Mouse (Mus musculus) testis, postnatal 10 days (tissue): ENCODE results near the gene S100a8.

Source experiments
- DNase-seq: peaks from one replicate; pipeline ENCODE4 v3.0.0; 2021; ENCODE audit warnings: low spot score

The S100a8 gene

DNA sequence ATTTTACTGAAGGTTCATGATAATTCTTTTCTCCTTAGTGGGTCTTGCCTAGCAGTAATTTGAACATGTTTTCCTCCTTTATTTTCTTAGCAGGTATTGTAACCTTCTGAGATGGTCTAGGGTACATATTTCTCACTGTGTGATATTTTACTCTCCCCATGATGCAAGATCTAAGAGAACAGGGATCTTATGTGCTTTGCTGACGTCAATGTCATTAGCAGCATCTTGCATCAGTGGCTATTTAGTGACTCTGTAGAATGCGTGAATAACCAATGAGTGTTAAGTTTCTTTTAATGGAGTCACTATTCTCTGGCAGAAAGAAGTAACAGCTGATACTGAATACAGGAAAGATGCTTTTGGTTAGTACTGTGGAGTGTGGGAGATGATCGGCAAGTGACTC lies 15.2 kb downstream of the S100a8 start:
- no peak for DNase-seq

DNA sequence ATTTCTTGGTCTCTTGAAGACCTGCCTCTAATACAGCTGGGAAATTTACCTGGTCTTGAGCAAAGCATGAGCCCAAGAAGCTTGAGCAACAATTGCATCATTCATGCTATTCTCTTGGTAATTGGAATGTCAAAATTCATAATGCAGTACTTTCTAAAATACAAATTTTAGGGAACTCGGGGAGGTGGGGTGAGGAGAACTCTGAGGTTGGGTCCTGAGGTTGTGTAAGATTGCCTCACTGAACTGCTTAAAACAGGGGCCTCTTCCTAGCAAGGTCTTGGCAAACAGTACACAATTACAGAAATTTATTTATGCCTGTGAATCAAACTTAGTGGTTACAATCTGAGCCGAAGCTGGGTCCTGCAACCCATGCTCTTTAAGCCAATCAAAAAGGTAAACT lies 18.1 kb downstream of the S100a8 start:
- no peak for DNase-seq

DNA sequence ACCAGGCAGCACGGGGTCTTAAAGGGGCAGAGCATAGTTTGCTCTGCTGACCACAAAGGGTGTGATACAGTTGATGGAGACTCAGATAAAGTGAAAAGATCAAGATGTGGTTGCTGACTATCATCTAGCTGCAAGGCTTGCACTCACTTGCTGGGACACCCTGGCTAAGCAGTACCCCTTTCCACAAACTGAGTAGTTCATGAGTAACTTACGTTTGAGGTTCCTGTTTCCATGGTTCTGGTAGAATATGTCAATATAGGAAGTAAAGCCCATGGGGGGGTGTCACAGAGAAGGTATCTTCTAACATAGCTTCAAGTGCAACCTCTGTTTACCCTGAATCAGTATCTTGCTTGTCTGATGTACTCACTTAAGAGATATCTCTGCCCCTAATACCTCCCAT lies 24.7 kb downstream of the S100a8 start:
- no peak for DNase-seq

DNA sequence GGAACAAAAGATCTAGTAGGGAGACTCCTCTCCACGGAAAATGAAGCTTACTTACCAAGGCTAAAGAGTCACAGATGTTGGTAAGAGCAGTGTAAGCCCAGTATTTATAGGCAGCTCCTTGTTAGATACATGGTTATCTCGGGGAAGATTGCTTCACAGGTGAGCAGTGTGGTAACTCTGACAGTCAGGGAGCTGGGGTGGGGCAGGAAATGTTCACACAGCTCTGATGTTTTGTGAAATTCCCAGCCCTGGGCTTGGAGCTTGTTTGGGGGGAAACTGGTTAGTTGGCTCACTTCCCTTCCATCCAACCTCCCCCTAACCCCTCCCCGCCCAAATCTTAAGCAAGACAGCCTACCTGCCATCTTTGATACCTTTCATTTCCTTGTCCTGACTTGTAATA lies 26.8 kb downstream of the S100a8 start, which contains the start of gene S100a9:
Gene S100a9, minus strand, starts transcription at position 109 of the 400 bp plus-strand sequence.
- DNase-seq: no peak

DNA sequence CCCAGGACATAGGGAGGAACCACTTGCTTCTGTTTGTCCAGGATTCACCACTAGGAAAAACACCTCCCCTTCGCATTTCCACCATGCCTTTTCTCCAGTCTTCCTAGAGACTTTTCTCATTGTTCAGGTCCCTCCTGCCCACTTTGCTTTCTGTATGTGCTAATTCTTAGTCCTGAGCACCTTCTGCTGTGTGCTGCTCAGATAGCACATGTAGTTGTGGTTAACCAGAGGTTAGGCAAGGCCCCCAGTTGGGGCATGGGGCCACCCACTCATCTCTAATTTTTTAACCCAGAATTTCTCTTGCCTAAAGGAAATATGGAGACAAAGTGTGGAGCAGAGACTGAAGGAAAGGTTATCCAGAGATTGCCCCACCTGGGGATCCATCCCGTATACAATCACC lies 33.5 kb downstream of the S100a8 start:
- no peak for DNase-seq

DNA sequence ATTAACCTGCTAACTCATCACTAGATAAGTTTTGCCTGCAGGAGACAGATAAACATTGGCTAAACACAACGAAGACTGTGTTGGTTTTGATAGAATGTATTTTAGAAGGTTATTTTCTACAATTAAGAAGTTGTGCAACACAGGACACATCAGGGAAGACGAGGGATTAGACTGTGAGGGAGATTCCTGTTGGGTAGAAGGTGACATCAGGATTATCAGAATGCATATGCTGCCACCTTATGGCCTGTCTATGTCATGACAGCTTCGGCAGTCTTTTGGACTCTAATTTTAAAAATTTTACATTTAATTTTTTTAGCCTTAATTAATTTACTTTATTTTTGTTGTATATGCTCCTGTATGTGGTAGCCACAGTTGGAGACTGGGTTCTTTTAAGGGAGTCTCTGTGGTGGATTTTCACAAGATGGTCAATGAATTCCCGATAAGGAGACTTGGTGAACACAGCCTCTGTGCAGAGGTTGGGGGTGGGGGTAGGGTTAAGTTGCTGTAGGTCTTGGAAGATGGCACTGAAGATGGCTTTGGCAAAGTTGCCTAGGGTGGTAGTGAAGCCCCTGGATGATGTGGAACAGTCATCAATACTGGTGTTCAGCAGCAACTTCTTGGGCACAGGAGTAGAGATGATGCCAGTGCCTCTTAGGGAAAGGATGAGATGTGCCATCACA lies 39.9 kb downstream of the S100a8 start:
- DNase-seq: no peak

DNA sequence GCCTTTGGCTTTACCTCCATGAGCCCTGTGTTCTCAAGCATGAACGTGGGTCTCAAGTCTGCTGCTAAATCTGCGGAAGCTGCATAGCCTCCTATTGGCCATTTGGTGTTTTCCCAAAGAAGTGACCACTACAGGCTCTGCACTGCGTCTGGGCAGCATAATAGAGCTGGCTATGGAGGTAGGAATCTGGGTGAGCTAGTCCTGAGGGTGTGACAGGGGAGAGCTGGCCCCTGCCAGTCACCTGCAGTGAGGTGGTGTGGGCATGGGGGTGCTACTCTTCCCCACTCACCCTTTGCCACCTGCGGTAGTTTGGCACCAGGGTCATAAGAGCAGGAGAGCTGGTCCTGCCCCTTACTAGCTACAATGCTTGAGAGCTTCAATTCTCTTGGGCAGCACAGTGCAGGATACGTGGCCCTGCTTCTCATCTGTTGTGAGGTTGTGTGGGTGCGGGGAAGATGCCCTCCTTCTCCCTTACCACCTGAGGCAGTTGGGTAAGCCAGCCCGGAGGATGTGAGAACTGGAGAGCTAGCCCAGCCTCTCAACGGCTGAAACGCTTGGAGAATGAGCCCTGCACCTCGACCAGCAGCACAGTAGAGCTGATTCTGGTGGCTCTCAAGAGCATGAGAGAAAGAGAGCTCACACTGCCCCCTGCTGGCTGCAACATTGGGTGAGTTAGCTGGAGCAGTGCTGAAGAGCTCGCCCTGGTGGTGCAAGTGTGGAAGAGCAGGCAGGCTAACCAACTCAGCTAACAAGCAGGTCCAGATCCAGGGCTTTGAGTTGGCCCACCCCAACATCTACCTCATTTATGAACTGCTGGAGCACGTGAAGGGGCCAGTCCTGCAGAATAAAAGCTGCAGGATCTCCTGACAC lies 41.0 kb downstream of the S100a8 start:
- DNase-seq: peak; percentile 92
